Mouse (Mus musculus): ENCODE results near the gene Ripor2. TPM values are rescaled to one million over a fixed set of nuclear protein-coding genes. Genes with fewer than 3 reads are reported as not detected.

The Ripor2 gene
- polyA plus RNA-seq, 1 experiment, result not detected

DNA sequence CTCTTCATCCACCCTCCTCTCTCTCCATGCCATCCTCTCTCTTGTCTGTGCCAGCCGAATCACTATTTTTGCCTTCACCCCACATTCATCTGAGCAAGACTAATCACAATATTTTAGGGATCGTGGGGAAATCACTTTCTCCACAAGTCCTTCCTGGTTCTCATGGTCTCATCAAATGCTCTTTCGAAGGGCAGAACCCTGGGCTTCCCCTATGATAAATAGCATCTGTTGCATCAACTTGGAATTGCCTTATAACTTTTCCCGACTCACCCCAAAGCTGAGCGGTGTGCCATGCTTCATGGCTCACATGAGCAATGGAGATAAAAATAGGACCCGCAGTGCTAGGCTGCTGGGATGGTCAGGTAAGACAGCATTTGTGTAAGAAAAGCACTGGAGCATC lies 9.7 kb downstream of the Ripor2 start:
- Histone ChIP-seq H3K4me1 (ENCODE audit: control insufficient read depth, insufficient read depth, low read length) (no peaks in the 10 kb centered on the region), H3K27ac (ENCODE audit: insufficient read depth, low read depth, low read length) (no peak overlapping the region), H3K4me3 (ENCODE audit: insufficient read depth, low read depth, low read length) (no peak overlapping the region)
- WGBS, result 93% methylated on average over 6 of the region's 6 CpGs
- TF ChIP-seq CTCF (IDR thresholded peaks at IDR 0.05; ENCODE audit: insufficient read depth, low read depth, low read length) (no peak), POLR2A (IDR thresholded peaks at IDR 0.05; ENCODE audit: insufficient read depth, low read depth, low read length) (no peak)

DNA sequence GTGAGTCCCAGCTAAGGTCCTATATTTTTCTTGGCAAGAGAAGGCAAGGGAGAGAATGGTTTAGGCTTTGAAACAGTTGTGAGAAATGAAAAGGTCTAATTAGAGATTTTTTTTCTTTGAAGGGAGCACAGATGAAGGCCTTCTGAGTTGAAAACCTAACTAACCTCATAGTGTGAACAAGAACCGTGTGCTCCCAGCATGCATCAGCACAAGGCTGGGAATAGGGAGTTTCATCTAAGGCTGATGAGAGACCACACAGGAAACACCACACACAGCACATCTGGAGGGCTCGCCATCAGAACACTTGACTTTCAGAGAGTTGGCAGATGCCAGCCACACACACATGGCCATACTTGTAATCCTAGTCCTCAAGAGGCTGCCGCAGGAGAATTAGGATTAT lies 12.3 kb downstream of the Ripor2 start:
- H3K4me1 ChIP-seq (ENCODE audit: control insufficient read depth, insufficient read depth, low read length), result no peaks in the 10 kb centered on the region
- WGBS, result 60% methylated on average over 3 of the region's 3 CpGs
- no peak overlapping the region for H3K4me3 ChIP-seq (ENCODE audit: insufficient read depth, low read depth, low read length)
- H3K27ac ChIP-seq (ENCODE audit: insufficient read depth, low read depth, low read length), result no peak overlapping the region
- TF ChIP-seq CTCF (IDR thresholded peaks at IDR 0.05; ENCODE audit: insufficient read depth, low read depth, low read length), result no peak
- TF ChIP-seq POLR2A (IDR thresholded peaks at IDR 0.05; ENCODE audit: insufficient read depth, low read depth, low read length), result no peak

DNA sequence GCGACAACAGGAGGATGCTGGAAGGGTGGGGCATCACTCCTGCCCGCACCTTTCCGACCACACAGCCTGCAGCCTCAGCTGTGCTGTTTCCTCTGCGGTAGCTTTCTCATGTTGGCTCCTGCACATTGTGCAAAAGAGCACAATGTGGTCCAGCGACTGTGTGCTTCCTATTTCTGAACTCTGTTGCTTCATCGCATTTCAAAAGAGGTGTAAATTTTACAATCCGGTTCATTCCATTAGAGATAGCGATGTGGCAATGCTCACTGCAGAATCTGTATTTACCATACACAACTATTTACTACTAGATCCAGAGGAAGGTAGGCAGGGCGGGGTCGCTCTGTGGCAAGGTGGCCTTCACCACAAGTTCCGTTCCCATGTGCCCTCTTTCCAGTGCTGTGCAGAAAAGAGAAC lies 17.6 kb downstream of the Ripor2 start:
- H3K4me3 ChIP-seq (ENCODE audit: insufficient read depth, low read depth, low read length), result no peak overlapping the region
- WGBS, result 84% methylated on average over 11 of the region's 11 CpGs
- peaks cover 13% of the 10 kb centered on the region for H3K4me1 ChIP-seq (ENCODE audit: control insufficient read depth, insufficient read depth, low read length)
- no peak for TF ChIP-seq CTCF (IDR thresholded peaks at IDR 0.05; ENCODE audit: insufficient read depth, low read depth, low read length)
- TF ChIP-seq POLR2A (IDR thresholded peaks at IDR 0.05; ENCODE audit: insufficient read depth, low read depth, low read length), result no peak
- H3K27ac ChIP-seq (ENCODE audit: insufficient read depth, low read depth, low read length), result no peak overlapping the region

DNA sequence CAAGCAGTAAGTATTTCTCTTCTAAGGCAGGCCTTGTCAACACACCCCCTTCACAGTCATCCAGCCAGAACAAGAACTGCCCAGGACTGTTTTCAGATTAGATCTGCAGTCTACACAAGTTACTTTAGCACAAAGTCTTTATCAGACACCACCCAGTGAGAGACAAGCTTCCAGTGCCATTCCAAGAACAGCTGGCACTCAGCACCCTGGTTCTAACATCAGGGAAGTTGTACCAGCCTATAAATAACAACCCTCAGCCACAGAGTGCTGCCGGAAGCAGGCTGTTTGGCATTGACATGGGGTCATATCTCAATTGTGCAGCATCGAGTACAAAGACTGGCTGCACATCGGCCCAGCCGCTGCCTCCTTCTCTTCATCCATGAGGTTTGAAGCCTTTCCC lies 21.0 kb downstream of the Ripor2 start:
- Histone ChIP-seq H3K4me1 (ENCODE audit: control insufficient read depth, insufficient read depth, low read length) (peaks cover 20% of the 10 kb centered on the region), H3K27ac (ENCODE audit: insufficient read depth, low read depth, low read length) (no peak overlapping the region), H3K4me3 (ENCODE audit: insufficient read depth, low read depth, low read length) (no peak overlapping the region)
- TF ChIP-seq CTCF (IDR thresholded peaks at IDR 0.05; ENCODE audit: insufficient read depth, low read depth, low read length) (no peak), POLR2A (IDR thresholded peaks at IDR 0.05; ENCODE audit: insufficient read depth, low read depth, low read length) (no peak)
- WGBS, result 42% methylated on average over 4 of the region's 4 CpGs

DNA sequence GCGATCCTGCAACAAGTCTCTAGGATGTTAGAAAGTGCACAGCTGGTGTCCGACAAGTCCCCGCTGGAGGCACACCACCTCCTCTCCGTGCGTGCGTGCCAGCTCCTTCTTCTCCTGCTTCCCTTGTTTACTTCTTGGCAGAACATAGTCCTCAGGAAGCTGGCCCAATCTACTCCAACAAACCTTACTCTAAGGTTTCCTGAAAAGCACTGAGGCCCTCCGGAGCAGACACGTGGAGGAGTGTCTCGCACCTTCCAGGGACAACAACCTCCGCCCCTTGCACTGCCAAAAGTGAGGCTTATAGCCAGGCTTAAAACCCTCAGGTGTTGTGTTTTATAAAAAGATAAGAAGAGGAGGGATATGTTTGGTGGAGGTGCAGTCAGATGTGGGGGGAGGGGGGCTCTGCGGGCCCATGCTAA lies 21.6 kb downstream of the Ripor2 start:
- TF ChIP-seq CTCF (IDR thresholded peaks at IDR 0.05; ENCODE audit: insufficient read depth, low read depth, low read length) (no peak), POLR2A (IDR thresholded peaks at IDR 0.05; ENCODE audit: insufficient read depth, low read depth, low read length) (no peak)
- 26% methylated on average over 11 of the region's 11 CpGs for WGBS

DNA sequence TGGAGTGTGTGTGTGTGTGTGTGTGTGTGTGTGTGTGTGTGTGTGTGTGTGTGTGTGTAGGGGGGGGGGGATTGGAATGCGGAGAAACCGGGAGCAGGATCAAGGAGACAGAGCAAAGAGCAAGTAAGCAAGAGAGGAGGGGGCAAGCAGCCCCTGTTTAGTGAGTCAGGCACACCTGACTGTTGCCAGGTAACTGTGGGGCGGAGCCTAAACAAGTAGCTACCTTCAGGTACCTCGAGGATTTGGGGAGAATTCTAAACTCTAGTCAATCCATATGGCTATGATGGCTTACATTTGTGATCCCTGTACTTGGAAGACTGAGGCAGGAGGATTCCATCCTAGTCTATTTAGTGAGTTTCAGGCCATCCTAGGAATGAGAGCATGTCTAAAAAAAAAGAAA lies 22.1 kb downstream of the Ripor2 start:
- TF ChIP-seq CTCF (IDR thresholded peaks at IDR 0.05; ENCODE audit: insufficient read depth, low read depth, low read length) (no peak), POLR2A (IDR thresholded peaks at IDR 0.05; ENCODE audit: insufficient read depth, low read depth, low read length) (no peak)
- 69% methylated on average over 4 of the region's 4 CpGs for WGBS
- Histone ChIP-seq H3K4me1 (ENCODE audit: control insufficient read depth, insufficient read depth, low read length) (peaks cover 20% of the 10 kb centered on the region), H3K27ac (ENCODE audit: insufficient read depth, low read depth, low read length) (no peak overlapping the region), H3K4me3 (ENCODE audit: insufficient read depth, low read depth, low read length) (no peak overlapping the region)

More for the DNA sequence above, 21.6 kb downstream of the Ripor2 start:
- no peak overlapping the region for H3K27ac ChIP-seq (ENCODE audit: insufficient read depth, low read depth, low read length)
- H3K4me3 ChIP-seq (ENCODE audit: insufficient read depth, low read depth, low read length), result no peak overlapping the region
- peaks cover 20% of the 10 kb centered on the region for H3K4me1 ChIP-seq (ENCODE audit: control insufficient read depth, insufficient read depth, low read length)

DNA sequence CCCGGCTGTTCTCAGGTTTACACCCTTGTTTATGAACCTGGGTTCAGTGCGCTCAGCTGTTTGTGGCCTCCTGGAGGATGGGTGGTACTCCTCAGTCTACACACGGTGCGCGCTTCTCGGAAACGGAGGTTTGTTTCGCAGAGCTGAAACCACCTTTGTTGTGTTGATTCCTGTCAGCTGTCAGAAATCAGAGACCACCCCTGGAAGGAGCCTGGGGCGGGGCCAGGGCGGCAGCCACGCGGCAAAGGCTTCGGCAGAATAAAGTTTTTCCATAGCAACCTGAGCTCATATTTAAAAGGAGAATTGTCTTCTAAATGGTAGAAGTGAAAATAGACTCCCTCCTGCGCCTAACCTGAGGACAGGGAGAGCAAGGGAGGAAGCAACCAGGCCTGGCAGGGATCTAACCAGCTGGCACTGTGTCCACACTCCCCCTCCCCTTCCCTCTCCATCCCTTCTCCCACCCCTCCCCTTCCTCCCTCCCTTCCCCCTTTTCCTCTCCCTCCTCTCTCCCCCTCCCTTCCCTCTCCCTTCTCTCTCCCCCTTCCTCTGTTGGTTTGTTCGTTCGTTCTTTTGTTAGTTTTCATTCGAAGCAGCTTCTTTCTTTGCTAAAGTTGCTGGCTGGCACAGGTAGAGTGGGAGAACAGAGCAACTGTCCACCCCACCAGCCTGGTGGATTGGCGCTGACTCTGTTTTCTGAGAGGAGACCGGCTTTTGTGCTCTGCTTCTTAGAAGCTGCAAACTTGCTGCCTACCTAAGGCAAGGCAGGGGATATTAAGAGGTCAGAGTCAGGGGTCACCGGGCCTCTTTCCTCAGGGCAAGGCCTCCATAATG lies 23.0 kb downstream of the Ripor2 start:
- no peak for TF ChIP-seq POLR2A (IDR thresholded peaks at IDR 0.05; ENCODE audit: insufficient read depth, low read depth, low read length)
- TF ChIP-seq CTCF (IDR thresholded peaks at IDR 0.05; ENCODE audit: insufficient read depth, low read depth, low read length), result no peak
- 24% methylated on average over 20 of the region's 20 CpGs for WGBS
- no peak overlapping the region for H3K27ac ChIP-seq (ENCODE audit: insufficient read depth, low read depth, low read length)
- peaks cover 20% of the 10 kb centered on the region for H3K4me1 ChIP-seq (ENCODE audit: control insufficient read depth, insufficient read depth, low read length)
- H3K4me3 ChIP-seq (ENCODE audit: insufficient read depth, low read depth, low read length), result peak overlapping the region; percentile 11; the same call in 1 of the 2 replicates

DNA sequence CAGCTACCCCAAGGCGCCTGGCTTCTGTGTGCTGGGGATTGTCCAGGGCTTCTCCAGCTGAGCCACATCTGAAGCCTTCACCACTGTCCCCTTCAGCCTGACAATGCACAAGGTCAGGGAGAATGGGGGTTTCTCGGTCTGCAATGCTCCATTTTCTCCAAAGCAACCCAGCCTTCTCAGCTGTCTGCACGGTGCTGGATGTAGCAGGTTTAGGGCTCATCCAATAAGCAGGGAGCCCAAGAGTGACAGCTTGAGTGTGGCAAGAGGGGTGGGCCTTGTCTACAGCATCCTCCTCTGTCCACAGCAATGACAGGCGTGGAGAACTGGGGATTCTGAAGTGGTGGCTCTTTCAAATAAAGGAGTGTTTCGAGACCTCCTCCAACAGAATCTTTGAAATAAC lies 23.8 kb downstream of the Ripor2 start:
- Histone ChIP-seq H3K4me3 (ENCODE audit: insufficient read depth, low read depth, low read length) (no peak overlapping the region), H3K4me1 (ENCODE audit: control insufficient read depth, insufficient read depth, low read length) (peaks cover 20% of the 10 kb centered on the region), H3K27ac (ENCODE audit: insufficient read depth, low read depth, low read length) (no peak overlapping the region)
- TF ChIP-seq CTCF (IDR thresholded peaks at IDR 0.05; ENCODE audit: insufficient read depth, low read depth, low read length) (no peak), POLR2A (IDR thresholded peaks at IDR 0.05; ENCODE audit: insufficient read depth, low read depth, low read length) (no peak)
- WGBS, result 88% methylated on average over 5 of the region's 5 CpGs

DNA sequence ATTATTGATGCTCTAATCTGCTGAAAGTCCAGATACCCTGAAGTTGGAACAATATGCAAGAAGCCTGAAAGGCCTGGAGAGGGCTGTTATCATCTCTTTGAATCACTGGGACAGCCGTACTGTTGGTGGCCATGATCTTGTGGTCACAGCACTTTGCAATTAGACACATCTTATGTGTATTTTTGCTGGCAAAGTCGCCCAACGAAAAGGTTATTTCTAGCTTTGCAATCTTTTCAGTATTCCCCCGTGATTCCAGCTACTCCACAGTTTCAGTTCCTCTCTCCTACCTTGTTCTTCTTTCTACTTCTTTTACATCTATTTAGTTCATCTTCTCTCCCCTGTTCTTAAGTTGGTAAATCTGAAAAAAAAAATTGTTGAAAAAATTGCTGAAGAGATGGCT lies 26.0 kb downstream of the Ripor2 start:
- Histone ChIP-seq H3K4me1 (ENCODE audit: control insufficient read depth, insufficient read depth, low read length) (peaks cover 22% of the 10 kb centered on the region), H3K4me3 (ENCODE audit: insufficient read depth, low read depth, low read length) (no peak overlapping the region), H3K27ac (ENCODE audit: insufficient read depth, low read depth, low read length) (no peak overlapping the region)
- TF ChIP-seq CTCF (IDR thresholded peaks at IDR 0.05; ENCODE audit: insufficient read depth, low read depth, low read length), result no peak
- TF ChIP-seq POLR2A (IDR thresholded peaks at IDR 0.05; ENCODE audit: insufficient read depth, low read depth, low read length), result no peak
- WGBS, result 85% methylated on average over 4 of the region's 4 CpGs
